In the genomic region with DNA sequence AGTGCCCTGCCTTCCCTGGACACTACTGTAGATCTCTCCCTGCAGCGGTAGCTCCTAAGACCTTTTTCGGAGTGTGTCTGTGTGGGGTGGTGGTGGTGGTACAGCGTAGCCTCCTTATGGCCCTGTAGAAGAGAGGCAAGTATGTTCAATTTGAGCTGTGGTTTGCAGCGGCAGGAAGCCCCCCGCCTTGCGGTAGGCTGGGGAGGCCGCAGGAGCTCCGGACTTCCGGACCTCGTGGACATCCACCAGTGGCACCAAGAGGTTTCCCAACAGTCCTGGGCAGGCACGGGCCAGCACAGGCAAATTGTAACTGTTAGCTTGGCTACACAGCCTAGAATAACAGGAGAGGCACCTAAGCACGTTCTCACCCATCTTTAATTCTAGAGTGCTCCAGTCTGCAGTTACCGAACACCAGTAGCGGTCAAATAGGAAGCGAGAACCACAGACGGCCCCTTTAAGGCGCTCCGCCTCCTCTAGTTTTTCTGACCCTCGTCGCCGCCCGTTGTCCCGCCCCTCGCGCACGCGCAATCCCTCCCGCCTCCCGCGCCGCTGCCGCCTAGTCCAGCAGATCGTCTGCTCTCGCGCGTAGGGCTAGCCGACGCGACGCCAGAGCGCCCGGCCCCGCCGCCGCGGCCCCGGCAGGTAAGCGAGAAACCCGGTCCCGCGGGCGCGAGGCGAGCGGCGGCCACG, we compare ENCODE assay signal across 8 mouse cellular contexts. TPM values are rescaled to one million over a fixed set of nuclear protein-coding genes. Genes with fewer than 3 reads are reported as not detected.
DNase-seq lines count a peak whose midpoint lies in the region; ATAC-seq lines count a peak whose summit lies in the region.

A gene (plus strand): TSS at position 519 of the 690 bp plus-strand sequence.

- peak; percentile 80 for ATAC-seq in heart, embryonic 13.5 days (ENCODE audit: extremely low read depth, insufficient number of reproducible peaks, low FRiP score, low TSS enrichment)
- peak; percentile 88 for ATAC-seq in liver, embryonic 12.5 days
- peak; percentile 90 for ATAC-seq in stomach, embryonic 15.5 days (ENCODE audit: insufficient read depth, low FRiP score, low read depth)

- peak; percentile 95 for DNase-seq in CD4-positive, CD25-positive, alpha-beta regulatory T cell, adult 2 months (ENCODE audit: low read depth, low spot score)
- DNase-seq in fat pad, adult 2 months (ENCODE audit: extremely low read depth, low read depth, low spot score): peak; percentile 33
- DNase-seq in kidney, postnatal 10 days: peak; percentile 98
- peak; percentile 95 to 96 for DNase-seq in natural killer cell, adult 2 months (ENCODE audit: low spot score in 2 of 2)

- H3K27me3 ChIP-seq in heart, embryonic 13.5 days (replicated peaks): no peaks in the 10 kb centered on the region
- H3K27me3 ChIP-seq in liver, embryonic 12.5 days (replicated peaks): no peaks in the 10 kb centered on the region
- no peaks in the 10 kb centered on the region for H3K27me3 ChIP-seq in stomach, embryonic 15.5 days (replicated peaks)

- H3K4me1 ChIP-seq in brown adipose tissue, adult 24 weeks (ENCODE audit: control insufficient read depth, insufficient read depth, insufficient read length, low read length): peaks cover 7% of the 10 kb centered on the region; the same call in 1 of the 2 replicates
- peaks cover 30% of the 10 kb centered on the region for H3K4me1 ChIP-seq in heart, embryonic 13.5 days
- peaks cover 36% of the 10 kb centered on the region for H3K4me1 ChIP-seq in liver, embryonic 12.5 days
- peaks cover 23% of the 10 kb centered on the region for H3K4me1 ChIP-seq in stomach, embryonic 15.5 days

- H3K4me2 ChIP-seq in heart, embryonic 13.5 days: peak within 1 kb of the TSS; percentile 97
- H3K4me2 ChIP-seq in liver, embryonic 12.5 days: peak within 1 kb of the TSS; percentile 83
- H3K4me2 ChIP-seq in stomach, embryonic 15.5 days: peak within 1 kb of the TSS; percentile 87

- H3K4me3 ChIP-seq in brown adipose tissue, adult 24 weeks (ENCODE audit: insufficient read depth, low read depth, low read length): peak within 1 kb of the TSS; percentile 78
- peak within 1 kb of the TSS; percentile 79 for H3K4me3 ChIP-seq in heart, embryonic 13.5 days
- H3K4me3 ChIP-seq in liver, embryonic 12.5 days: peak within 1 kb of the TSS; percentile 94
- peak within 1 kb of the TSS; percentile 92 for H3K4me3 ChIP-seq in stomach, embryonic 15.5 days (replicated peaks)

- peaks cover 18% of the 10 kb centered on the region for H3K36me3 ChIP-seq in heart, embryonic 13.5 days
- H3K36me3 ChIP-seq in liver, embryonic 12.5 days: peaks cover 25% of the 10 kb centered on the region
- peaks cover 6% of the 10 kb centered on the region for H3K36me3 ChIP-seq in stomach, embryonic 15.5 days

- peak within 1 kb of the TSS; percentile 92 for H3K27ac ChIP-seq in brown adipose tissue, adult 24 weeks (replicated peaks; ENCODE audit: low read depth, low read length)
- peak within 1 kb of the TSS; percentile 88 for H3K27ac ChIP-seq in heart, embryonic 13.5 days (replicated peaks)
- peak within 1 kb of the TSS; percentile 87 for H3K27ac ChIP-seq in liver, embryonic 12.5 days
- peak within 1 kb of the TSS; percentile 90 for H3K27ac ChIP-seq in stomach, embryonic 15.5 days

- no peaks in the 10 kb centered on the region for H3K9me3 ChIP-seq in heart, embryonic 13.5 days
- H3K9me3 ChIP-seq in liver, embryonic 12.5 days (replicated peaks): 0 out of 2 replicates have a peak, but pooled peaks cover 8% of the 10 kb centered on the region
- no peaks in the 10 kb centered on the region for H3K9me3 ChIP-seq in stomach, embryonic 15.5 days

- under 1% methylated on average over 57 of the region's 57 CpGs for WGBS in heart, embryonic 13.5 days
- WGBS in liver, embryonic 12.5 days (ENCODE audit: insufficient replicate concordance): under 1% methylated on average over 57 of the region's 57 CpGs
- under 1% methylated on average over 57 of the region's 57 CpGs for WGBS in stomach, embryonic 15.5 days

- peak within 1 kb of the TSS; percentile 94 for H3K9ac ChIP-seq in heart, embryonic 13.5 days
- H3K9ac ChIP-seq in liver, embryonic 12.5 days: peak within 1 kb of the TSS; percentile 96
- peak within 1 kb of the TSS; percentile 95 for H3K9ac ChIP-seq in stomach, embryonic 15.5 days

RNA-seq across cellular contexts. Expression of the gene that starts here (rescaled TPM):
- polyA plus RNA-seq in brown adipose tissue, adult 24 weeks (2012; ENCODE audit: insufficient read depth, insufficient read length, missing spikeins): 10.2 and 14.6 TPM in 2 replicates
- polyA plus RNA-seq in heart, embryonic 13.5 days (2015; fragmentation: Nextera tagmentation; extraction: Ambion mirVana): 29.3 and 30.3 TPM in 2 replicates
- polyA plus RNA-seq in liver, embryonic 12.5 days (2016; fragmentation: Nextera tagmentation; extraction: Ambion mirVana): 47.2 and 47.3 TPM in 2 replicates
- polyA plus RNA-seq in stomach, embryonic 15.5 days (2015; fragmentation: Nextera tagmentation; extraction: Ambion mirVana): 49.2 and 52.0 TPM in 2 replicates

Comparison
In these comparisons a context has a peak if more than half of its experiments do, and no peak if none do; other contexts are left out.
1. Peak in every context shown above with its lines: DNase-seq, ATAC-seq, H3K4me3 ChIP-seq and H3K27ac ChIP-seq.
2. DNase-seq: peak in every context shown above with its lines; median percentile 98 in kidney, postnatal 10 days; 96 in natural killer cell, adult 2 months; 95 in CD4-positive, CD25-positive, alpha-beta regulatory T cell, adult 2 months; 33 in fat pad, adult 2 months.